Mouse (Mus musculus) stomach, embryonic 15.5 days (tissue): ENCODE data around the gene Hcfc2. TPM values are rescaled to one million over a fixed set of nuclear protein-coding genes. Genes with fewer than 3 reads are reported as not detected.

ENCODE experiments used
- ATAC-seq: fragments of 200-750 bp; cut with Nextera tagmentation; 2 replicates; pipeline ENCODE4 v1.8.0; 2017; ENCODE audit warnings: low read depth, moderate number of reproducible peaks, moderate TSS enrichment; ENCODE audit not compliant: insufficient read depth, low FRiP score
- H3K27ac ChIP-seq: fragments of 300-500 bp; sonication (generic); 2 replicates; pipeline ENCODE4 v1.5.1; 2015; ENCODE audit warnings: mild to moderate bottlenecking, inconsistent platforms
- H3K27me3 ChIP-seq: fragments of 300-500 bp; sonication (generic); replicated peaks from 2 replicates; pipeline ENCODE4 v1.6.1; 2015; ENCODE audit warnings: inconsistent platforms
- H3K36me3 ChIP-seq: fragments of 300-500 bp; sonication (generic); 2 replicates; pipeline ENCODE4 v1.6.1; 2015; ENCODE audit warnings: inconsistent platforms
- H3K4me1 ChIP-seq: fragments of 300-500 bp; sonication (generic); 2 replicates; pipeline ENCODE4 v1.6.1; 2015; ENCODE audit warnings: inconsistent platforms
- H3K4me2 ChIP-seq: fragments of 300-500 bp; sonication (generic); 2 replicates; pipeline ENCODE4 v1.6.1; 2015; ENCODE audit warnings: mild to moderate bottlenecking, inconsistent platforms
- H3K4me3 ChIP-seq: fragments of 300-500 bp; sonication (generic); replicated peaks from 2 replicates; pipeline ENCODE4 v1.5.1; 2015; ENCODE audit warnings: inconsistent platforms
- H3K9ac ChIP-seq: fragments of 300-500 bp; sonication (generic); 2 replicates; pipeline ENCODE4 v1.6.1; 2015; ENCODE audit warnings: inconsistent platforms
- H3K9me3 ChIP-seq: fragments of 300-500 bp; sonication (generic); 2 replicates; pipeline ENCODE4 v1.6.1; 2016; ENCODE audit warnings: inconsistent platforms
- WGBS: fragments of 180-500 bp; shearing (Covaris S2); methylation state at CpG from one replicate; pipeline ENCODE4 v1.1.7; 2015; 5-methylcytosine and 5-hydroxymethylcytosine counted together
- polyA plus RNA-seq: library from polyadenylated mRNA; unstranded; fragments of >200 nt; fragmentation: Nextera tagmentation; extraction: Ambion mirVana; gene quantifications from 2 replicates; pipeline ENCODE4 v1.2.1, GENCODE M21; 2015

The Hcfc2 gene
- polyA plus RNA-seq, 1 experiment from 2014 or later = 35.0 TPM

DNA sequence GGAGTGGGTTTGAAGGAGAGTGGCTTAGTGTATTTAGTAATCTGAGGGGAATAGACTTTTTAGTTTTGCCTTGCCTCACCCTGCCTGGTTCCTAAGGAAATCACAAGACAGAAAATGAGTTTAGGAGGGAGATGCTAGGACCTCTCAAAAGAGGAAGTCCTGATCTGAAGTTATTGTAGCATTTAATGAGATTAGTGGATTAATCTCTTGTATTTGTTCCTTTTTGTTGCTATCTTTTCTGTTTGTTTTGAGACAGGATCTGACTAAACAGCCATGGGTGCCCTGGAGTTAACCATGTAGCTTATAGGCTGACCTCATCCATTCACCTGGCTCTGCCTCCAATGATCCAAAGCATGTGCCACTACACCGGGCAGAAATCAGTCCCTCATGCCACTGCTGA is 46.6 kb downstream of the Hcfc2 start:
- Histone ChIP-seq H3K27ac (no peak overlapping the region), H3K36me3 (peaks cover 22% of the 10 kb centered on the region)

DNA sequence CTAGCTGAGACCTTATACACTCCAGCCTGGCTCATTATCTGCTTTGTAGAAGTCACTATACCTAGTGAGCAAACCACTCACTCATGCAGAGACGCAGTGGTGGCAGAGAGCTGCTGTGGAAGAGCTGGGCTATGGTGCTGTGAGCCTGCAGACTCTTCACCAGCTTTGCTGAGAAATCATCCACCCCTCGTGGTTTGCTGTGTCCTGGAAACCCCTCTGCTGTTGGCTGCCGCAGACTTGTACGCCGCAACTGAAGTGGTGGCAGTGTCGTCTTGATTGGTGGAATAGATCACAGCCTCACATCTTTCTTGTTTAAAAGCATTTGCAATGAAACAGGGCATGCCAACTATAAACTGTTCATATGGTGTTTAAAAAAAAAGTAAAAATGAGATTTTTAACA is 48.3 kb downstream of the Hcfc2 start:
- H3K9me3 ChIP-seq = no peaks in the 10 kb centered on the region
- H3K36me3 ChIP-seq = peaks cover 19% of the 10 kb centered on the region
- 89% methylated on average over 6 of the region's 6 CpGs for WGBS
- H3K4me3 ChIP-seq = no peak overlapping the region
- H3K9ac ChIP-seq = no peak overlapping the region
- H3K4me1 ChIP-seq = no peaks in the 10 kb centered on the region
- ATAC-seq = no peak
- H3K27me3 ChIP-seq = no peaks in the 10 kb centered on the region
- H3K4me2 ChIP-seq = no peak overlapping the region
- H3K27ac ChIP-seq = no peak overlapping the region

More for the DNA sequence above, 46.6 kb downstream of the Hcfc2 start:
- Histone ChIP-seq H3K9me3 (no peaks in the 10 kb centered on the region), H3K4me2 (no peak overlapping the region), H3K4me1 (no peaks in the 10 kb centered on the region), H3K9ac (no peak overlapping the region), H3K4me3 (no peak overlapping the region), H3K27me3 (no peaks in the 10 kb centered on the region)
- ATAC-seq = no peak
- 86% methylated on average over 1 of the region's 1 CpGs for WGBS

DNA sequence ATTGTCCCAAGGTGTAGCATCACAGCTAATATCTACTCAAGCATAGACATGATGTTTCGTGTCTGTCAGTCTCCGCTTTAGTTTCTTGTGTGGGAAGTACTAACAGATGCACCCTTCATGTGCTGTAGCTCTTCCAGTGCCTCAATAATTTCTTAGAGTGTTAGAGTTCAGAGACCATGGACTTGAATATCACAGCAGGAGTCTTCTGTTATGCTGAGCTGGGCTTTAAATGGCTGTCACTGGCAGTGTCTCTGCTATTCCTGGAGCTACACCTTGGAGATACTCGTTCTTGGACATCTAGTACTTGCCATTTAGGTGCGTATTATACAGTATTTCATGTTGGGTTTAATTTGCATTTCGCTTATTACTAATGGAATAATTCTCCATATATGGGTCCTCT is 49.3 kb downstream of the Hcfc2 start:
- H3K27me3 ChIP-seq = no peaks in the 10 kb centered on the region
- no peak for ATAC-seq
- H3K4me2 ChIP-seq = no peak overlapping the region
- H3K9ac ChIP-seq = no peak overlapping the region
- 93% methylated on average over 5 of the region's 5 CpGs for WGBS
- no peak overlapping the region for H3K27ac ChIP-seq
- no peaks in the 10 kb centered on the region for H3K4me1 ChIP-seq
- peaks cover 18% of the 10 kb centered on the region for H3K36me3 ChIP-seq
- no peak overlapping the region for H3K4me3 ChIP-seq
- no peaks in the 10 kb centered on the region for H3K9me3 ChIP-seq

DNA sequence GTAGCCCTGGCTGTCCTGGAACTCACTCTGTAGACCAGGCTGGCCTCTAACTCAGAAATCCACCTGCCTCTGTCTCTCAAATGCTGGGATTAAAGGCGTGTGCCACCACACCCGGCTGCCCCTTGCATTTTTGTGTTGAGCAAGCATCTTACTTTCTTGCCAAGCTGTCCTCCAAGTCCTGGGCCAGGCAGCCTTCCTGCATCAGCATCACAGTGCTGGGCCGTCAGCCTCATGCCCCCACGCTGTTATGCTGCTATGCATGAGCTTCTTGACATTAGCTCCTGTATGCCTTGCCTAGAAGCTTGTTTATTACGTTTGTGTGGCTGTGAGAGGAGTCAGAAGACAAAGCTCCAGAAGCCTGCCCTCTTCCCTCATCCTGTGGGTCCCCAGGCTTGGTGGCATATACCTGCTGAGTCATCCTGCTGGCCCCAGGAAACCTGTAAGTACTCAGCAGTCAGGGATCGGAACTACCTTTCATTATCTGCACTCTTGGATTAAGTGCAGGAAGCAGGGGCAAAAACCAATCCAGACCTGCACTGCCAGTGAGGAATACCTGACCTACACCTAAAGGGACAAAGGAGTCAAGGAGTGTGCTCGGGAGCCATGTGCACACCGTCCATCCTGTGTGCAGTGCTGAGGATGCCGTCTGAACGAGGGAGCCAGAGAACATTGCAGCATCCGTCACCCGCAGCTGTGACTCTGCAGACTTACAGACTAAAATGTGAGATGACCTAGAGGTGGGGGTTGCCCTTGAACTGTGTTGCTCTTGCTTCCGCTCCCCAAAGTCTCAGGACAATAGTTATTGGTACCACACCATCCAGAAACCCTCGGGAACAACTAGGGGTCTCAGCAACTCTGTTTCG is 51.3 kb downstream of the Hcfc2 start:
- Histone ChIP-seq H3K9me3 (no peaks in the 10 kb centered on the region), H3K4me1 (no peaks in the 10 kb centered on the region), H3K27ac (no peak overlapping the region), H3K27me3 (no peaks in the 10 kb centered on the region), H3K9ac (no peak overlapping the region), H3K36me3 (peaks cover 36% of the 10 kb centered on the region), H3K4me3 (no peak overlapping the region), H3K4me2 (no peak overlapping the region)
- 89% methylated on average over 15 of the region's 15 CpGs for WGBS
- no peak for ATAC-seq

DNA sequence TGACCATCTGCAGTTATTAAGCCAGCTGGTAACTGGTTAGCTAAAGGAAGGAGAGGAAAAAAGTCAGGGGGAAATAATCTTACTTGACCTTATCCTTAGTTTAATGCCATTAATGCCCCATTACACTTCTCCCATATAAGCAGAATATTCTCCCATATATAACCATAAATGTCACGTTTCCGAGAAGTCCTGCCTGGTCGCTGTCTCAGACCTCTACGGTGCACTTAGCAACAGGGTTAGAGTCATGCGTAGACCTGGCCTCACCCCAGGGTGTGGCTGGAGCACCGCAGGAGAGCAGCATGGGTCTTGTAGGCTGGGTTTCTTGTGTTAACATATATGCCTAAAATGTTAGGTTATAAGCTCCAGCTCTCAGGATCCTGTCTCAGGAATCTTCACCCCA is 54.8 kb downstream of the Hcfc2 start:
- 77% methylated on average over 6 of the region's 6 CpGs for WGBS
- Histone ChIP-seq H3K27me3 (no peaks in the 10 kb centered on the region), H3K27ac (no peak overlapping the region), H3K4me1 (no peaks in the 10 kb centered on the region), H3K4me2 (no peak overlapping the region), H3K36me3 (peaks cover 66% of the 10 kb centered on the region), H3K9me3 (no peaks in the 10 kb centered on the region), H3K4me3 (no peak overlapping the region), H3K9ac (no peak overlapping the region)
- no peak for ATAC-seq

DNA sequence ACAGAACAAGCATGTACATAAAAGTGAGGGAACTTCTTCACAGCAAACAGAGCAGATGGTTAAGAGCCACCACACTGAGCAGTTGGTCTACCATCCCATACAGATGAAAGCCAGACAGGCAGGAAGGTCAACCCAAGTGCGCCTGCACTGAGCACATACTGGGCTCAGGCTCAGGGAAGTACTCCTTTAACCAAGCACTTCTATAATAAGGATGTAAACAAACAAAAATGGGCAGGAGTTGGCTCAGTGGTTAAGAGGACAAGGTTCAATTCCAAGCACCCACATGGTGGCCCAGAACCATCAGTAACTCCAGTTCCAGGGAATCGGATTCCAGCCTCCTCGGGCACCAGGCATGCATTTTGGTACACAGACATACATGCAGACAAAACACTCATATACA is 57.0 kb downstream of the Hcfc2 start:
- no peak for ATAC-seq
- no peak overlapping the region for H3K27ac ChIP-seq
- no peaks in the 10 kb centered on the region for H3K27me3 ChIP-seq
- no peaks in the 10 kb centered on the region for H3K4me1 ChIP-seq
- no peak overlapping the region for H3K9ac ChIP-seq
- 89% methylated on average over 3 of the region's 3 CpGs for WGBS
- H3K4me3 ChIP-seq = no peak overlapping the region
- peaks cover 67% of the 10 kb centered on the region for H3K36me3 ChIP-seq
- H3K9me3 ChIP-seq = no peaks in the 10 kb centered on the region
- no peak overlapping the region for H3K4me2 ChIP-seq

DNA sequence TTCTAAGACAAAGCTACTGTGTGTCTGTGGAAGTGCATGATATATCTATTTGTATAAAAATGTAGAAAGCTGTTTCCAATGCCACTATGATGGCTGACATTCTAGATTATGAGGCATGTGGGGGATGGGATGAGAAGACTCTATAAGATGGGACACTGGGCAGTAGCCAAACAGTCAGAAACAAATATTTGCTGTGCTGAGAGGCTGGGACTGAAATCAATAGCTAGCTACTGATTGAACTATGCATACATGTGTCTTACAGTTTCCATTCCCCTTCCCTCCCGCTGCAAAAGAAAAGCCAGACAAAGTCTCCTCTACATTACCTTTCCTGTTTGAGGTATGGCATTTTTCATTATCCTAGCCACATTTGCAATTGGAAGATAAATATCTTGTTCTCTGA is 58.7 kb downstream of the Hcfc2 start:
- peaks cover 68% of the 10 kb centered on the region for H3K36me3 ChIP-seq
- no peak overlapping the region for H3K4me2 ChIP-seq
- no peak overlapping the region for H3K4me3 ChIP-seq
- no peaks in the 10 kb centered on the region for H3K9me3 ChIP-seq
- no peak overlapping the region for H3K9ac ChIP-seq
- no peak for ATAC-seq
- no peak overlapping the region for H3K27ac ChIP-seq
- WGBS = 73% methylated on average over 1 of the region's 1 CpGs
- no peaks in the 10 kb centered on the region for H3K4me1 ChIP-seq
- H3K27me3 ChIP-seq = no peaks in the 10 kb centered on the region

DNA sequence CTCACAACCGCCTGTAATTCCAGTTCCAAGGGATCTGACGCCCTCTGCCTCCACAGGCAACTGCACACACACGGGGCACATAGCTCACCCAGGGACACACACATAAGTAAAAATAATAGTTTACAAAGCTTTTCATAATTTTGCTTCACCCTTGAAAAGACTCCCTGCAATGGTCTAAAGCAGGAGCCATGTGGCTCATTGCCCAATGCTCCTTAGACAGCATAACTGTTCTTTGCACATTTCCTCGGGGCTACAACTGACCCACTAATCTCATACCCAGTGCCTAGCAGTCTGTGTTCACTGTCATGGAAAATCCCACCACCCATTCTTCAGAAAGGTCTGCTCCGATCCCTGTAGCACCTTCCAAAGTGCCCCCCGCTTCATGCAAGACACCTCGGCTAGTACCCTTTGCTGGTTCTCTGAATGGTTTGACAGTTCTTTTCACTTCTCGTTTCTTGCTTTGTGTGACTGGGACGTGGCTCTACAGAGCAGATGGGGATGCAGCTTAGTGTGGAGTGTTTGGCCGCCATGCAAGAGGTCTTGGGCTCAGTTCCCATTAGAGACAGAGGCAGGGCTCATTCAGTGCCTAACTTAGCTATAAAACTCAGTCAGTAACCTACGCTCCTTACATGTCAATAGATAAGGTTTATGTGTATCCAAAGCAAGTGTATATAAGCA is 59.4 kb downstream of the Hcfc2 start:
- Histone ChIP-seq H3K4me3 (no peak overlapping the region), H3K9me3 (no peaks in the 10 kb centered on the region), H3K36me3 (peaks cover 71% of the 10 kb centered on the region), H3K9ac (no peak overlapping the region), H3K27me3 (no peaks in the 10 kb centered on the region), H3K4me2 (no peak overlapping the region), H3K4me1 (0 out of 2 replicates have a peak, but pooled peaks cover 2% of the 10 kb centered on the region), H3K27ac (no peak overlapping the region)
- WGBS = 90% methylated on average over 11 of the region's 11 CpGs
- ATAC-seq = no peak

DNA sequence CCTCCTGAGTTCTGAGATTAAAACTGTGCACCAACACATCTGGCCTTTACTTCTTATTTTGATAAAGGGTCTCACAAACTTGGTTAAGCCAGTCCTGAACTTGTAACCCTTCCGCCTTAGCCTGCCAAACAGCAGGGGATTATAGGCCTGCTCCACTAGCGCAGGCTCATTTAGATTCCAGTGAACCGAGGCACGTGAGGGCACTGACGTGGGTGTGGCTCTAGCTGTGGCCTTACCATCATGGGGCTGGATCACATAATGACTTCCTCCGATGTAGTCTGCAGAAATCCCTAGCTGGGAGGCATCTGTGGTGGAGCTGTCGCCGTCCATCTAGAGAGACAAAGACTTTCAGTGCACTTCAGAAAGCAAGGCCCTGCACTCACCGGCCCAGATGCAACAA is 60.5 kb downstream of the Hcfc2 start:
- no peak overlapping the region for H3K9ac ChIP-seq
- peaks cover 64% of the 10 kb centered on the region for H3K36me3 ChIP-seq
- no peak overlapping the region for H3K4me3 ChIP-seq
- no peaks in the 10 kb centered on the region for H3K27me3 ChIP-seq
- 94% methylated on average over 9 of the region's 9 CpGs for WGBS
- no peak overlapping the region for H3K4me2 ChIP-seq
- H3K9me3 ChIP-seq = no peaks in the 10 kb centered on the region
- peaks cover 13% of the 10 kb centered on the region; the same call in 1 of the 2 replicates for H3K4me1 ChIP-seq
- no peak for ATAC-seq
- H3K27ac ChIP-seq = no peak overlapping the region

DNA sequence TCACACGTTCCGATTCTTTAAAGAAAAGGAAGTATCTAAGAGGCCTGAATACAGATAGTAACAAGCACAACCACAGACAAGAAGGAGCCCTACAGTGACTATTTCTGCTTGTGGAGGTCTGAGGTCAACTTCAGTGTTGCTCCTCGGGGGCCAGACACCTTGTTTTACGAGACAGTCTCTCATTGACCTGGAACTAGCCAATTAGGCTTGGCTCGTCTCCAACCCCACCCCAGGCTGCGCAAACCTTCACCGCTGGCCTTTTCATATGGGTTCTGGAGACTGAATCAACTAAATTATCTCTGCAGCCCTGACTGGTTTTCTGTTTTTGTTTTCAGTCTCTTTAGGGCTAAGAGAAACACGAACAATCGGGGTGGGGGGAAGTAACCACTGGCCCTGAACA is 61.4 kb downstream of the Hcfc2 start:
- Histone ChIP-seq H3K9ac (no peak overlapping the region), H3K4me2 (no peak overlapping the region), H3K36me3 (peaks cover 56% of the 10 kb centered on the region), H3K27me3 (no peaks in the 10 kb centered on the region), H3K27ac (no peak overlapping the region), H3K4me1 (peaks cover 16% of the 10 kb centered on the region; the same call in 1 of the 2 replicates), H3K4me3 (no peak overlapping the region), H3K9me3 (no peaks in the 10 kb centered on the region)
- no peak for ATAC-seq
- 77% methylated on average over 9 of the region's 9 CpGs for WGBS

DNA sequence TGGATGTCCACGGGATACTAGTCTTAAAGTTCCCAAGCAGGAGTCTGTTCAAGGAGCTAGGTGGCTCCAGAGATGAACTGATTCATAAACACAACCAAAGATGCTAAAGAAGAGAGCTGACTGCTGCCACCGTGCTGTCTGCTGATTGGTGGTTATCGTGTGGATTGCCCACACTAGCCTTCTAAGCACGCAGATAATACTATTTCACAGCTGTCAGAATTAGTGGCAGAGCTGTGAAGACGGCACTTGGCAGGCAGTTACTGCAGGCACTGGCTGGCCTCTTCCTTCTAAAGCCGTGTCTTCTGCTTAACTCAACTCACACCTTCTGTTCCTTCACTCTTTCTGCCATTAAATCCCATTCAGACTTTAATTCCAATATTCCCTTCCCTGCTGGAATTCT is 62.4 kb downstream of the Hcfc2 start:
- Histone ChIP-seq H3K9ac (no peak overlapping the region), H3K36me3 (peaks cover 48% of the 10 kb centered on the region), H3K4me2 (no peak overlapping the region), H3K4me1 (peaks cover 20% of the 10 kb centered on the region; the same call in 1 of the 2 replicates), H3K27ac (no peak overlapping the region), H3K4me3 (no peak overlapping the region), H3K27me3 (no peaks in the 10 kb centered on the region), H3K9me3 (no peaks in the 10 kb centered on the region)
- 83% methylated on average over 6 of the region's 6 CpGs for WGBS
- no peak for ATAC-seq

DNA sequence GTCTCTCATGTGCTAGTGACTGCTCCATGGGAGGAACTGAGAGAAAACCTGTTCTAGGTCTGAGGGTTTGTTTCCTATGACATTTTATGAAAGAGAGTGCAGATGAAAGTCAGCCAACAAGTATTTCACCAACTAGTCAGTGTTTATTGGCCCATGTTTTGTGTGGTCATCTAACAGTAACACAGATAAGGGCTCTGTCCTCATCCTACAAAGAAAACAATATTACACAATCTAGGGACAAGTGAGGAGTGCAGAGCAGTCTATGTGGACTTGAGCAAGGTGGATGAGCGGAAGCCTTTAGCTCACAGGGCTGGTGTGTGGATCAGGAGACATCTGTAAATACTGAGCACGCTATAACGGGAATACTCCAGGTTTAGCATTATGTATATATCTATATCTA is 62.9 kb downstream of the Hcfc2 start:
- peaks cover 20% of the 10 kb centered on the region; the same call in 1 of the 2 replicates for H3K4me1 ChIP-seq
- no peak for ATAC-seq
- no peak overlapping the region for H3K27ac ChIP-seq
- no peaks in the 10 kb centered on the region for H3K27me3 ChIP-seq
- WGBS = 95% methylated on average over 3 of the region's 3 CpGs
- H3K36me3 ChIP-seq = peaks cover 45% of the 10 kb centered on the region
- H3K9ac ChIP-seq = no peak overlapping the region
- H3K4me2 ChIP-seq = no peak overlapping the region
- H3K4me3 ChIP-seq = no peak overlapping the region
- no peaks in the 10 kb centered on the region for H3K9me3 ChIP-seq
